Mouse (Mus musculus): ENCODE measurements around the gene Pcca.

GRCm38 (mm10) chr14:122837018-122837417 is 302.9 kb downstream of the Pcca start:
- TF ChIP-seq CTCF (IDR thresholded peaks at IDR 0.05; ENCODE audit: borderline replicate concordance, control insufficient read depth, extremely low read depth, insufficient read depth, low read length, poor library complexity) (no peak), POLR2A (IDR thresholded peaks at IDR 0.05; ENCODE audit: control insufficient read depth, extremely low read depth, insufficient read depth, low read length, poor library complexity) (no peak)

Data from thymus, adult 2 months (tissue).